Mouse (Mus musculus) testis, adult 2 months (tissue): ENCODE data around the gene Itch. TPM values are rescaled to one million over a fixed set of nuclear protein-coding genes. Genes with fewer than 3 reads are reported as not detected.
"Not testable (repeated sequence)": the region's sequence is repeated elsewhere in the genome, so short reads cannot be mapped to it uniquely, and the experiment has no call there.

ENCODE experiments used
- H3K27ac ChIP-seq: fragments of 200-500 bp; 2 replicates; pipeline ENCODE4 v1.5.1; 2012; ENCODE audit warnings: low read depth, low read length; ENCODE audit not compliant: control insufficient read depth, insufficient read depth
- H3K27me3 ChIP-seq: fragments of 200-500 bp; 2 replicates; pipeline ENCODE4 v1.6.1; 2012; ENCODE audit warnings: mild to moderate bottlenecking, low read length, moderate library complexity; ENCODE audit not compliant: control insufficient read depth, insufficient read depth
- H3K36me3 ChIP-seq: fragments of 200-500 bp; 2 replicates; pipeline ENCODE4 v1.6.1; 2012; ENCODE audit warnings: mild to moderate bottlenecking, low read length; ENCODE audit not compliant: control insufficient read depth, insufficient read depth
- H3K4me1 ChIP-seq: fragments of 200-500 bp; 2 replicates; pipeline ENCODE4 v1.6.1; 2012; ENCODE audit warnings: low read length; ENCODE audit not compliant: control insufficient read depth, insufficient read depth
- H3K4me3 ChIP-seq: fragments of 200-500 bp; 2 replicates; pipeline ENCODE4 v1.5.1; 2012; ENCODE audit warnings: low read depth, mild to moderate bottlenecking, low read length, moderate library complexity, mixed read lengths; ENCODE audit not compliant: control insufficient read depth
- CTCF ChIP-seq: fragments of 200-500 bp; IDR thresholded peaks from 2 replicates; pipeline ENCODE4 v1.5.1; 2012; ENCODE audit warnings: low read depth, mild to moderate bottlenecking, inconsistent platforms, low read length, moderate library complexity; ENCODE audit not compliant: control insufficient read depth, insufficient read depth, insufficient replicate concordance
- POLR2A ChIP-seq: fragments of 200-500 bp; IDR thresholded peaks from 2 replicates; pipeline ENCODE4 v1.6.1; 2012; ENCODE audit warnings: low read depth, mild to moderate bottlenecking, inconsistent platforms, low read length, moderate library complexity; ENCODE audit not compliant: control insufficient read depth
- polyA plus RNA-seq: library from polyadenylated mRNA; depleted of rRNA; stranded (reverse); fragments of >200 nt; gene quantifications from 2 replicates; pipeline ENCODE4 v1.2.3, GENCODE M21; 2012

Itch gene
- polyA plus RNA-seq, 1 experiment, result 8.1 TPM

DNA sequence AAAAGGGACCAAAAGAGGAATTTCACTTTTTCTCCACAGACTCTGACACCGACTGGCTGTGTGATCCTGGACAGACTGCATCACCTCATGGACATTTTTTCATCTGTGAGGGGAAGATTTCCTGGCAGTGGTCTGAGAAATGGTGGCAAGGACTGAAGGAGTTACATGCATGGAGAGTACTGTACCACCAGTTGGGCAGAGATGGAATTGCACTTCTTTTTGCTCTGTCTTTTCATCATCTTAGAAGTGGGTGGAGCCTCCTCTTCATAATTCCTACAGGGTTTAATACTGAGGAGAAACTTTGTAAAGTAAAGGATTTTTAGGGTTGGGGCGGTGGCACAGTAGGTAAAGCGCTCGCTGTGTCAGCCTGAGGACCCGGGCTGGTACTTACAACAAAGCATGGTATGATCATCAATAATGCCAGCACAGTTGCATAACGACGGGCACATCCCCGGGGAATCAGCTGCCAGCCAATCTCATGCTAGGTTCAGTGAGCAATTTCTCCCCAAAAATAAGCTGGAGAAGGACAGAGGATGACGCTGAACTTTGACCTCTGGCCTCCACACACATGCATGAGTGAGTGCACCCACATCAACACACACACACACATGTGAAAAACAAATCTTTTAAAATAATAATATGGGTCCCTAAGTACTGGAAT lies 34.5 kb upstream of the Itch start:
- TF ChIP-seq POLR2A, result no peak
- TF ChIP-seq CTCF, result no peak
- Histone ChIP-seq H3K4me3 (no peak overlapping the region), H3K27ac (no peak overlapping the region), H3K4me1 (no peaks in the 10 kb centered on the region), H3K36me3 (no peaks in the 10 kb centered on the region), H3K27me3 (no peaks in the 10 kb centered on the region)

DNA sequence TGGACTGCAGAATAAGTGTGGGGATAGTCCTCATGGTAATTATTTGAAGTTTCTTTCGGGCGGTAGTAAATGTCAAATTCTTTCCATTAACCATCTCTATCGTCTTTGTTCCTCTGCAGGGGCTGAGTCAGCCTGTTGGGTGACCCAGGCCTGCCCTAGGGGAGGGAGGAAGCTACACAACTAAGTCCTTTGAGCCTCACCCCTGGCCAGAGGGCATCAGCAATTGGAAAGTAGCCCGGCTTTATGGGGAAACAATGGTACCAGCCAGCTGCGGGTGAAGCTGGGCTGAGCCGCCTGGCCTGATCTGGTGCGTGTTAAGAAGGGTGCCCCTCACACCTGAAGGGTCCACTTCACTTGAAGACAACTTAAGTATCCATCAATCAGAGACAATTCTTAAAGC lies 33.9 kb upstream of the Itch start:
- Histone ChIP-seq H3K4me1 (no peaks in the 10 kb centered on the region), H3K27ac (no peak overlapping the region), H3K36me3 (no peaks in the 10 kb centered on the region), H3K4me3 (no peak overlapping the region), H3K27me3 (no peaks in the 10 kb centered on the region)
- no peak for TF ChIP-seq CTCF
- TF ChIP-seq POLR2A, result no peak

DNA sequence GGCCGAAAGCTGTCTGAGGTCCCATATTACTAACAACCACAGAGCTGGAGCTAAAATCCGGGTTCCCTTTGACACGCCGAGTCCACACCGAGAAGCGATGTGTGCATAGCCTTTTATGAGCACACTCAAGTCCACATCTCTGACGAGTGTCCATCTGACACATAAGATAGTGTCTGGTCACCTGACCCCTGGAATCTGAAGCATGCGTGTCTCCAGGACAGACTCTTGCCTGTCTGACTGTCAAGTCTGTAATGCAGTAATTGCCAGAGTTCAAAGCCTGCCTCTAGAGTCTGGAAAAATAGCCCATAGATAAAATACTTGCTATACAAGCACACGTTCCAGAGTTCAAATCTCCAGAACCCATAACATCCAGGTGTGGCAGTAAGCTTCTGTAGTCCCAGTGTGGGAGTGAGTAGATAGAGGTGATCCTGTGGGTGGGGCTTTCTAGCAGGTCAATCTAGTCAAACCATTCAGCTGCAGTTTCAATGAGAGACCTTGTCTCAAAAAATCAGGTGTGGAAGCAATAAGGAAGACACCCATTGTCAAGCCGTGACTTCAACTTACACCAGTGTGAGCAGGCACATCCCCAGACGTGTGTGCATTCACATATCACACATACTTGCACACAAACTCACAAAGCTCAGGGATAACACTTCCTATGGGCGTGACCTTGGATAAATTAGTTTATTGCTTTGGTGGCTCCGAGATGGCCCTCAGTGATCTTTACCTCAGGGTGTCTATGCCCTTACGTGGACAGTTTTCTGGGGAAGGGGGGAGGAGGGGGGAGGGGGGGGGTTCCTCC lies 33.1 kb upstream of the Itch start:
- Histone ChIP-seq H3K4me1 (no peaks in the 10 kb centered on the region), H3K4me3 (no peak overlapping the region), H3K36me3 (no peaks in the 10 kb centered on the region), H3K27ac (no peak overlapping the region), H3K27me3 (no peaks in the 10 kb centered on the region)
- TF ChIP-seq CTCF (no peak), POLR2A (no peak)

DNA sequence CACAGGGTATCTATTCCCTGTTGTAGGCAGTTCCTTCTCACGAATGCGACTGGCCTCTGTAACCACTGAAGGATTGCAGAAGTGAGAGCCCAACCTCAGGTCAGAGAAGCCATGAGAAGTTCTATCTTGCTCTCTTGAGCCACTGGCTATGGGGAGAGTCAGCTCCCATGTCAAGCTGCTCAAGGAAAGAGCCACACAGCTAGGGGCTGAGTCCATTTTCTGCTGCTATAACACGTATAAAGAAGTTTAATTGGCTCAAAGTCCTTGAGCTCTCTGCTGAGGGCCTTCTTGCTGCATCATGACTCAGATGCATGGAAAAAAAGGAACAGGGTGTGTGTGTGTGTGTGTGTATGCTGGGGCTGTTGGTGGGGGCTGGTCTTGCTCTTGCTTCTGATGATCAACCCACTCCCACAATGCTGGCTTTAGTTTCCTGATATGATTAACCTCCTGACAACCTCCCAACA lies 32.5 kb upstream of the Itch start:
- no peak overlapping the region for H3K4me3 ChIP-seq
- H3K27me3 ChIP-seq, result no peaks in the 10 kb centered on the region
- no peak for TF ChIP-seq POLR2A
- TF ChIP-seq CTCF, result no peak
- no peaks in the 10 kb centered on the region for H3K4me1 ChIP-seq
- no peaks in the 10 kb centered on the region for H3K36me3 ChIP-seq
- no peak overlapping the region for H3K27ac ChIP-seq

DNA sequence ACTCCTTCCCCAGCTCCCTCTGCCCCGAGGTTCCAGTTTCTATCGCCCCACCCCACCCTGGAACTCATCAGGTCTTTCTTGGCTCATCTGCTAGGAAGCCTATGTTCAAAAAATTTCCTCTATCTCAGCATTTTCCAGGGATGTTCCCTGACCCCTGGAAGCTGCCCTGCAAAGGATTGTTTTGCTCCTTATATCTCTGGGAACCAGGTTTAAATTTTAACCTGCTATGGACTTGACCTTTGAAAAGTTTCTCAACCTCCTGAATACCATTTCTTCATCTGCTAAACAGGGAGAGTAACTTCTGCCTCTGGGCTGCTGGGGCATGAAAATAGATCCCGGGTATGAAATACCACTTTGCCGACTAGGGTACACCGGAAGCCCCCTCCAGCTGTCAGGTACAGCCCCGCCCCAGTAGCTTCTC lies 31.5 kb upstream of the Itch start:
- Histone ChIP-seq H3K4me1 (no peaks in the 10 kb centered on the region), H3K27me3 (no peaks in the 10 kb centered on the region), H3K36me3 (no peaks in the 10 kb centered on the region), H3K27ac (no peak overlapping the region), H3K4me3 (no peak overlapping the region)
- TF ChIP-seq CTCF (no peak), POLR2A (no peak)

DNA sequence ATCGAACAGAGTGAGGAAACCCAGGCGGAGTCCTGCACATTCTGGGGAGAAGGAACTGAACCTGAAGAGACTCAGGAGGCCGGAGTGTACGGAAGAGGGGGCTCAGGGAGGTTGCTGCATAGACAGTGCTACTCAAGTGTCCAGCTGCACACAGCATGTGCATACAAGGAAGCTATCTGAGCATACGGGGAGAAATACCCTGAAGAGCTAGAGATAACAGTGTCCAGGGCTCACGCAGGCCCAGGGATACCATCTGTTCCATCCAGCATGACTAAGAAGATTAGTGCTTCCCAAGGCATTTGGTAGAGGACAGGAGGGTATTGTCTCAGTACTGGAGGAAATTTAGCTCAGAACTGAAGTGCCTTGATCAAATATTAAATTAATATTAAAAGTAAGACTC lies 29.7 kb upstream of the Itch start:
- Histone ChIP-seq H3K36me3 (no peaks in the 10 kb centered on the region), H3K27ac (no peak overlapping the region), H3K4me3 (no peak overlapping the region), H3K27me3 (no peaks in the 10 kb centered on the region), H3K4me1 (no peaks in the 10 kb centered on the region)
- no peak for TF ChIP-seq CTCF
- no peak for TF ChIP-seq POLR2A

DNA sequence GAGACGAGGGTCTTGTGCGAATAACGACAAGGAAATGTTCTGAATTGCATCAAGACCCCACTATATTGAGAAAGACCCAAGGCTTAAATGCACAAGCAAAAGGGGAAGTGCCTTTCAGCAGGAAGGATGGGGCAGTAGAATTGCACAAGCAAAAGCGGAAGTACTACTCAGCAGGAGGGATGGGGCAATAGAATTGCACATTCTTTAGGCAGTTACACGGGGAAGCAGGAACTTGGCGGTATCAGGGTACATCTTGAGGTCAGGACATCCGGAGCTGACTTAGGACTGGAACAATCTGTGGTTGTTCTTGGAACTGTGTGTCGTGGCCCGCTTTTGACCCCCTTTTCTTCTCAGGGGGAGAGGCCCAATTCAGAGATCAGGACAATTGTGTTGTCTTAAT lies 26.0 kb upstream of the Itch start:
- not testable (repeated sequence) for H3K27ac ChIP-seq

More for the DNA sequence above, 26.0 kb upstream of the Itch start:
- H3K27me3 ChIP-seq, H3K4me1 ChIP-seq, H3K36me3 ChIP-seq, H3K4me3 ChIP-seq: not testable (repeated sequence)
